Comparison of ENCODE assay signal across 8 mouse cellular contexts in the genomic region with DNA sequence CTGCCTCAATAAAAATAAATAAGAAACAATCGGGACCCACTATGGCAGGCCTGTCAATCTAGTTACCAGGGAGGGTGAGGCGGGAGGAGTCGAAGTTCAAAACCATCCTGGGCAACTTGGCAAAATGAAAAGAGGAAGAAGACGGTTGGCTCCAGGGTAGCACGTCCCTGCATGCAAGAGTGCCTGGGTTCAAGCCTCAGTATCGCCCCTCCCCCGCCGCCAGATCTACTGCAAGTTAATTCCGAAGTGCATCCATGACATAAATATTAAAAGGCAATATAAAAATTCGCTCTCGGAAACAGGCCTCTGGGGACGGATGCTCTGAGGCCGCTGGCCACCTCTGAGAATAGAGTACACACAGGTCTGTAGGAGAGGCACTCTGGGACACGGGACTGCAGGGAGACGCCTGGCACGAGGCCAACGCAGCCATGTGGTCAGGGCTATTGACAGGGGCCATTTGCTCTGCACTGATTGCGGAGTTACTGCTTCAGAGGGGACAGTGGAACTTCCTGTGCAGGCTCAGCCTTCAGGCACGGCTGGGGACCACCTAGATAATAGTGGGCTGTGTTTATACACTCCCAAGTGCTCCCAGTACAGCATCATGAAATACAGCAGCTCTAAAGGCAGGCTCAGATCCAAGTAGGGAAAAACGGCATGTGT. TPM values are rescaled to one million over a fixed set of nuclear protein-coding genes. Genes with fewer than 3 reads are reported as not detected.
A peak's percentile ranks its signal among the peaks of the same experiment; 100 is the strongest.
DNase-seq lines count a peak whose midpoint lies in the region; ATAC-seq and TF ChIP-seq lines count a peak whose summit lies in the region.

No protein-coding gene starts in this region.

- H3K36me3 ChIP-seq in heart, postnatal 0 days (replicated peaks; ENCODE audit: control insufficient read depth, insufficient read depth, low read length): no peaks in the 10 kb centered on the region
- peaks cover 41% of the 10 kb centered on the region; the same call in 1 of the 2 replicates for H3K36me3 ChIP-seq in macrophage (ENCODE audit: inconsistent target)
- H3K36me3 ChIP-seq in stomach, postnatal 0 days (ENCODE audit: control insufficient read depth, insufficient read depth, low read length): no peaks in the 10 kb centered on the region

- H3K9me3 ChIP-seq in heart, postnatal 0 days (replicated peaks; ENCODE audit: control insufficient read depth, low read length): no peaks in the 10 kb centered on the region
- no peaks in the 10 kb centered on the region for H3K9me3 ChIP-seq in stomach, postnatal 0 days (ENCODE audit: control insufficient read depth, low read length)

- TF ChIP-seq CTCF in heart, postnatal 0 days (IDR thresholded peaks at IDR 0.05; ENCODE audit: low read depth): no peak
- TF ChIP-seq CTCF in stomach, postnatal 0 days (IDR thresholded peaks at IDR 0.05; ENCODE audit: low read depth): no peak

- H3K27ac ChIP-seq in heart, postnatal 0 days (ENCODE audit: low read depth): no peak overlapping the region
- H3K27ac ChIP-seq in macrophage: peak overlapping the region; percentile 15
- peak overlapping the region; percentile 77 for H3K27ac ChIP-seq in stomach, postnatal 0 days (replicated peaks)

- peaks cover 19% of the 10 kb centered on the region for H3K4me1 ChIP-seq in heart, postnatal 0 days (ENCODE audit: control insufficient read depth, insufficient read depth)
- peaks cover 49% of the 10 kb centered on the region for H3K4me1 ChIP-seq in stomach, postnatal 0 days (replicated peaks; ENCODE audit: control insufficient read depth, insufficient read depth)

- TF ChIP-seq EP300 in heart, postnatal 0 days (IDR thresholded peaks at IDR 0.05; ENCODE audit: low read depth): no peak
- TF ChIP-seq EP300 in stomach, postnatal 0 days (optimal IDR thresholded peaks at IDR 0.05): no peak

- H3K4me3 ChIP-seq in heart, postnatal 0 days (ENCODE audit: low read depth, low read length): 0 out of 2 replicates have a peak overlapping the region, but pooled peaks have one; percentile 0
- H3K4me3 ChIP-seq in macrophage (ENCODE audit: inconsistent target): no peak overlapping the region
- no peak overlapping the region for H3K4me3 ChIP-seq in stomach, postnatal 0 days (ENCODE audit: low read depth, low read length)

- DNase-seq in right cerebral cortex, postnatal 10 days (ENCODE audit: low spot score in 2 of 2): peak; percentile 76 to 78
- no peak for DNase-seq in right cerebral cortex, adult 18-20 months
- DNase-seq in cerebellum, postnatal 25 days: peak; percentile 71 to 84
- peak; percentile 84 for DNase-seq in heart, postnatal 0 days (ENCODE audit: low spot score)
- DNase-seq in kidney, postnatal 25 days: peak; percentile 93 to 94
- DNase-seq in stomach, postnatal 0 days (ENCODE audit: low spot score): peak; percentile 93
- DNase-seq in frontal cortex, postnatal 36 days (ENCODE audit: low spot score in 2 of 2): no peak

- peak; percentile 85 for ATAC-seq in heart, postnatal 0 days (ENCODE audit: insufficient read depth, low read depth)
- peak; percentile 58 for ATAC-seq in stomach, postnatal 0 days (ENCODE audit: low FRiP score, low TSS enrichment)

- WGBS in heart, postnatal 0 days: 26% methylated on average over 20 of the region's 20 CpGs
- 38% methylated on average over 20 of the region's 20 CpGs for WGBS in macrophage (ENCODE audit: missing documents)
- 13% methylated on average over 20 of the region's 20 CpGs for WGBS in stomach, postnatal 0 days

- H3K27me3 ChIP-seq in heart, postnatal 0 days (ENCODE audit: control insufficient read depth, insufficient read depth, low read length): no peaks in the 10 kb centered on the region
- no peaks in the 10 kb centered on the region for H3K27me3 ChIP-seq in stomach, postnatal 0 days (ENCODE audit: control insufficient read depth, insufficient read depth, low read length)

- H3K9ac ChIP-seq in heart, postnatal 0 days (replicated peaks; ENCODE audit: low read depth, low read length): no peak overlapping the region
- H3K9ac ChIP-seq in stomach, postnatal 0 days (ENCODE audit: low read length): peak overlapping the region; percentile 18; the same call in 1 of the 2 replicates

- peaks cover 100% of the 10 kb centered on the region for H3K79me2 ChIP-seq in macrophage (ENCODE audit: inconsistent target)

- peak overlapping the region; percentile 51 for H3K4me2 ChIP-seq in heart, postnatal 0 days (ENCODE audit: low read depth, low read length)
- peak overlapping the region; percentile 32 for H3K4me2 ChIP-seq in stomach, postnatal 0 days (replicated peaks; ENCODE audit: low read depth)

RNA-seq across cellular contexts. Expression of a gene that starts 8.9 kb away (rescaled TPM):
- total RNA-seq in heart, postnatal 0 days (2014; rRNA removed; ENCODE audit: low replicate concordance): 28.3 and 79.5 TPM in 2 replicates
- polyA plus RNA-seq in heart, postnatal 0 days (2015; fragmentation: Nextera tagmentation; extraction: Ambion mirVana): 15.4 and 22.3 TPM in 2 replicates
- total RNA-seq in macrophage (2018; cell fraction: chromatin; rRNA removed): 100 to 1,000 TPM in 1 of 26 experiments, 10 to 100 TPM in 24, 1 to 10 TPM in 1; 9.6 to 147 (median 49.2) TPM
- 100 to 1,000 TPM; 588 to 806 (median 705) TPM for total RNA-seq in macrophage (2018; cell fraction: cytosol; rRNA removed)
- total RNA-seq in macrophage (2018; cell fraction: nucleus; rRNA removed): 100 to 1,000 TPM in 24 of 26 experiments, 10 to 100 TPM in 2; 50.1 to 383 (median 147) TPM
- 407 to 941 TPM (median 598 TPM) in 3 replicates for polyA plus RNA-seq in macrophage (2018)
- 100 and 106 TPM in 2 replicates for polyA plus RNA-seq in stomach, postnatal 0 days (2015; fragmentation: Nextera tagmentation; extraction: Ambion mirVana)

RNA-seq across cellular contexts. Expression of a gene that starts 30.6 kb away (rescaled TPM):
- 6.5 and 10.0 TPM in 2 replicates for total RNA-seq in heart, postnatal 0 days (2014; rRNA removed; ENCODE audit: low replicate concordance)
- 6.7 and 6.9 TPM in 2 replicates for polyA plus RNA-seq in heart, postnatal 0 days (2015; fragmentation: Nextera tagmentation; extraction: Ambion mirVana)
- 10 to 100 TPM in 7 of 26 experiments, 1 to 10 TPM in 18, under 1 TPM in 1; 0.70 to 12.8 (median 6.1) TPM for total RNA-seq in macrophage (2018; cell fraction: chromatin; rRNA removed)
- total RNA-seq in macrophage (2018; cell fraction: cytosol; rRNA removed): 1 to 10 TPM; 1.8 to 9.2 (median 6.8) TPM
- total RNA-seq in macrophage (2018; cell fraction: nucleus; rRNA removed): 1 to 10 TPM in 25 of 26 experiments, under 1 TPM in 1; 0.93 to 9.8 (median 5.3) TPM
- 2.8 to 6.7 TPM (median 5.1 TPM) in 3 replicates for polyA plus RNA-seq in macrophage (2018)
- polyA plus RNA-seq in stomach, postnatal 0 days (2015; fragmentation: Nextera tagmentation; extraction: Ambion mirVana): 9.0 and 10.0 TPM in 2 replicates

RNA-seq across cellular contexts. Expression of a gene that starts 53.2 kb away (rescaled TPM):
- 17.7 and 28.6 TPM in 2 replicates for total RNA-seq in heart, postnatal 0 days (2014; rRNA removed; ENCODE audit: low replicate concordance)
- polyA plus RNA-seq in heart, postnatal 0 days (2015; fragmentation: Nextera tagmentation; extraction: Ambion mirVana): 12.1 and 14.2 TPM in 2 replicates
- 10 to 100 TPM in 13 of 26 experiments, 1 to 10 TPM in 13; 3.9 to 19.4 (median 10.4) TPM for total RNA-seq in macrophage (2018; cell fraction: chromatin; rRNA removed)
- 10 to 100 TPM in 17 of 26 experiments, 1 to 10 TPM in 9; 4.5 to 18.2 (median 11.5) TPM for total RNA-seq in macrophage (2018; cell fraction: cytosol; rRNA removed)
- total RNA-seq in macrophage (2018; cell fraction: nucleus; rRNA removed): 10 to 100 TPM in 14 of 26 experiments, 1 to 10 TPM in 12; 2.6 to 19.0 (median 10.9) TPM
- polyA plus RNA-seq in macrophage (2018): 9.6 to 10.4 TPM (median 10.1 TPM) in 3 replicates
- polyA plus RNA-seq in stomach, postnatal 0 days (2015; fragmentation: Nextera tagmentation; extraction: Ambion mirVana): 9.1 and 10.7 TPM in 2 replicates

Comparison
In these comparisons a context has a peak if more than half of its experiments do, and no peak if none do; other contexts are left out.
1. DNase-seq: peak in right cerebral cortex, postnatal 10 days (2 of 2), cerebellum, postnatal 25 days (2 of 2), heart, postnatal 0 days (single experiment), kidney, postnatal 25 days (2 of 2) and stomach, postnatal 0 days (single experiment); none in right cerebral cortex, adult 18-20 months (single experiment) and frontal cortex, postnatal 36 days (0 of 2).